Mouse (Mus musculus): Measurements from ENCODE around the gene Calr4.

- TF ChIP-seq CTCF (IDR thresholded peaks at IDR 0.05; ENCODE audit: low read depth, low read length): no peak
- TF ChIP-seq GATA1 (IDR thresholded peaks at IDR 0.05; ENCODE audit: borderline replicate concordance, low read length): no peak
- TF ChIP-seq GATA2 (IDR thresholded peaks at IDR 0.05; ENCODE audit: borderline replicate concordance, low read depth, low read length): no peak
Measured at GRCm38 (mm10) chr4:109234806-109235350, 593 bp downstream of the Calr4 start.
